Mouse (Mus musculus) adrenal gland, adult 18-20 months (tissue): ENCODE data around the gene Ovca2. TPM values are rescaled to one million over a fixed set of nuclear protein-coding genes. Genes with fewer than 3 reads are reported as not detected.

Experiments
- DNase-seq, 2 experiments: peaks; one replicate each; pipeline ENCODE4 v3.0.0; 2021 to 2022; ENCODE audit warnings: low spot score in 2 of 2
- microRNA-seq, 2 experiments: library from miRNA; unstranded; fragments of <30 nt; microRNA quantifications; one replicate each; pipeline ENCODE4 v1.2.0; 2021; ENCODE audit warnings: borderline number of aligned reads in 2 of 2
- total RNA-seq, 2 experiments: library from RNA; stranded (reverse); gene quantifications; 1 replicate in 1 of 2; 2 replicates in 1 of 2; pipeline ENCODE4 v1.2.3; 2021

Gene Ovca2
- total RNA-seq, 2 experiments from 2014 or later, result 15.9 to 19.8 TPM

GRCm38 (mm10) chr11:75132278-75132677, 46.4 kb downstream of the Ovca2 start:
- no peak for DNase-seq

- DNase-seq, result no peak
These were observed 47.3 kb downstream of the Ovca2 start for GRCm38 (mm10) chr11:75131300-75131699.

GRCm38 (mm10) chr11:75129481-75129880, 49.2 kb downstream of the Ovca2 start:
- no peak for DNase-seq

GRCm38 (mm10) chr11:75126384-75126783, 52.3 kb downstream of the Ovca2 start:
- DNase-seq, result no peak

Small RNA genes lying within 50 kb of the gene (microRNA-seq; reads per million reads assigned to microRNA genes)
- gene Mir132, result 829 to 2,713 reads per million in 2 experiments
- 40.4 to 78.0 reads per million in 2 experiments for gene Mir212

Other genes starting within 250 kb of the Ovca2 start
- 10 to 100 TPM in 1 of 2 experiments, 1 to 10 TPM in 1; 5.4 to 13.1 TPM for gene Hic1, start 9.3 kb downstream of the Ovca2 start, total RNA-seq
- 10 to 100 TPM; 23.4 to 34.5 TPM for gene Dph1, start 12.4 kb upstream of the Ovca2 start, total RNA-seq
- gene Rtn4rl1, start 14.9 kb upstream of the Ovca2 start, total RNA-seq, result 10 to 100 TPM; 27.7 to 33.2 TPM
- 10 to 100 TPM; 39.7 to 42.2 TPM for gene Rpa1, start 169.5 kb upstream of the Ovca2 start, total RNA-seq
- 1 to 10 TPM; 6.6 to 7.9 TPM for gene Smyd4, start 169.6 kb upstream of the Ovca2 start, total RNA-seq
- gene Serpinf1, start 243.9 kb upstream of the Ovca2 start, total RNA-seq, result 10 to 100 TPM; 13.7 to 28.0 TPM